Mouse (Mus musculus): Measurements from ENCODE around the gene Parva.

Parva gene

DNA sequence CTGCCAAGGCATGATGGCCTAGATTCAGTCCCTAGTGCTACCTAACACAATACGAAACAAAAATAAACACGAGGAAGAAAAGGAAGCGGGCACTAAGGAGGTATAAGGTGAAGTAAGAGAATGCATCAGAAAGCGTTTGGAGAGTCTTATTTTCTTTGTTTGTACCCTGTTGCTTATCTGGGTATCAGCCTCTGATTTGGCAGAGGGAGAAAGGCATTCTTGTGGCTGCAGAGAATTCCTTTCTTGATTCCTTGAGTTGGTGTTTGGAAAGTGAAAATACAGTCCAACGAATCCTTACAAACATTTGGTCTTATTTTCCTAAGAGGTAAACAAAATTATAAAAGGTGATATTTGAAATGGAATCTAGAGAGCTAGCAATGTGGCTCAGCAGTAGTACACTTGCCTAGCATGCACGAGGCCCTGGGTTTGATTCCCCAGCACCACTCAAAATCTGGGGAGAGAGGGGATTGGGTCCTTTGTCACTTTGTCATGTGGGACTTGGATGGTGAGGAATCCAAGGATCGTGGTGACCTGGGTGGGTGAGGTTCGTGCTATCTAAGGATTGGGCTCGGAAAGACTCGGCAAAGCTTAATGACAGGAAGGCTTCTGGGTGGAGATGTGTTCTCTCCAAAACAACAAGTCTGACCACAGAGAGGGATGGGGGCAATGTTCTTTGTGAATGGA is 44.9 kb downstream of the Parva start:
- no peak for DNase-seq (ENCODE audit: low read depth, low spot score)

- no peak for DNase-seq (ENCODE audit: low read depth, low spot score)
Measured at GRCm38 (mm10) chr7:112472708-112473281, 45.5 kb downstream of the Parva start.

GRCm38 (mm10) chr7:112473649-112474435 is 46.5 kb downstream of the Parva start:
- no peak for DNase-seq (ENCODE audit: low read depth, low spot score)

GRCm38 (mm10) chr7:112479116-112479515 is 51.8 kb downstream of the Parva start:
- DNase-seq (ENCODE audit: low read depth, low spot score) = no peak

DNA sequence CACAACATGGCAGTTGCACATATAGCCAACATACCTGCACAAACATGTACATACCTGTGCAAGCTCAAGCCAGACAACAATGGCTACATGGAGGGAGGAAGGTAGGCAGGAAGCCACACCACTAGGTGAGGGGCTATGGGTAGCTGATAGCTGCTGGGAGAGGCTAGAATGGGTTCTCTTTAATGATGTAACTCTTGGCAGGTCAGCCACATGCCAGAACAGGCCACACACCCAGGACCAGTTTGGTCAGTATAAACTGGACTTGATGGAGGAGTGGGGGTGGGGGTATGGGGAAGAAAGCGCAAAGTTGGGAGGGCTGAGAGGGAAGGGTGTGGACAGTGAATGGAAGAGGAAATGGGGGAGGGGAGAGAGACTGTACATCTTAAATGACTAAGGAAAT is 53.7 kb downstream of the Parva start:
- no peak for DNase-seq (ENCODE audit: low read depth, low spot score)

GRCm38 (mm10) chr7:112482572-112482971 is 55.3 kb downstream of the Parva start:
- no peak for DNase-seq (ENCODE audit: low read depth, low spot score)

GRCm38 (mm10) chr7:112483382-112483781 is 56.1 kb downstream of the Parva start:
- no peak for DNase-seq (ENCODE audit: low read depth, low spot score)

- DNase-seq (ENCODE audit: low read depth, low spot score) = no peak
Measured at GRCm38 (mm10) chr7:112490825-112491224, 63.5 kb downstream of the Parva start.

- DNase-seq (ENCODE audit: low read depth, low spot score) = no peak
Measured at GRCm38 (mm10) chr7:112491737-112492136, 64.4 kb downstream of the Parva start.

- DNase-seq (ENCODE audit: low read depth, low spot score) = no peak
Measured at GRCm38 (mm10) chr7:112495950-112496349, 68.6 kb downstream of the Parva start.

DNA sequence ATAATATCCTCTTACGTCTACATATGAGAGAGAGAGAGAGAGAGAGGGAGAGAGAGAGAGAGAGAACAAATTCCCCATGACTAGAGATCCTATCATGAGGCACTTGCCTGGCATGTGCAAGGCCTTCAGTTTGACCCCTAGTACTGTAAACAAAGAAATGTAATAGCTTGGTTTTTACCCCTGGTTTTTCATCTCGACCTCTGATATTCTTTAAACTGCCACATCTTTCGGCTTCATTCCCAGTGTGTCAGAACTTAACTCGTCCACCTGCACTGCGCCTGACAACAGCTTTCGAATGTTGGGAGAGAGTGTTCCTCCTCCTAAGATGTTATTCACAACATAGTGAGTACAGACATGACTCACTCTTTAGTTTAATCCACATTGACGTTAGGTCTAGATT is 69.6 kb downstream of the Parva start:
- DNase-seq (ENCODE audit: low read depth, low spot score) = no peak

GRCm38 (mm10) chr7:112498591-112499301 is 71.4 kb downstream of the Parva start:
- no peak for DNase-seq (ENCODE audit: low read depth, low spot score)

DNA sequence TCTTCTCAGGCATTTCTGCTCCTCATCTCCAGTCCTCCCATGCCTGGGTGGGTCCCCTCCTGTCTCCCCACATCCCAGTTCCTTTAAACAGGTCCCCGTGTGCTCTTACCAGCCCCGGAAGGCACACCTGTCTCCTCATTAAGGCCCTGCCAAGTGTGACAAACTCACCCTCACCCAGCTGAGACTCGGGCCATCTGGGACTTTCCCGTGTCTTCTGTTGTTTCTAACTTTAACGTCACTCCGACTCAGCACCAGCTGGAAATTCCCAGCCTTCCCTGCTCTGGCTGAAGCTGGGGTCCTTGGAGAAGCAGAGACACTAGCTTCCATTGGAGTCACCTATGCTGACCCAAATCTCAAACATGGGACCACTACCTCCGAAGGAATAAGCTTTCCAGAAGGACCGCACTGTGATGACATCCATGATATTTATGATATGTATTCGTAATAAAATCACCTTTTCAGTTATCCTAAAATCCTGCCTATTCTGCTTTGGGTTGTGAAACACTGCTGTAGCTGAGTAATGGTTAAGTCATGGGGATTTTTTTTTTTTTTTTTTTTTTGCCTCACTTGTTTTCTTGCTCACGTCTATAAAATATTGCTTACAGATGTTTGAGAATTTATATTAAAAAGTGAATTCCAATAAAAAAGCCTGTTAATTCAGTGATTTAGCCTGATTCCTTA is 72.3 kb downstream of the Parva start:
- no peak for DNase-seq (ENCODE audit: low read depth, low spot score)

- no peak for DNase-seq (ENCODE audit: low read depth, low spot score)
Measured at GRCm38 (mm10) chr7:112500134-112500490, 72.8 kb downstream of the Parva start.

DNA sequence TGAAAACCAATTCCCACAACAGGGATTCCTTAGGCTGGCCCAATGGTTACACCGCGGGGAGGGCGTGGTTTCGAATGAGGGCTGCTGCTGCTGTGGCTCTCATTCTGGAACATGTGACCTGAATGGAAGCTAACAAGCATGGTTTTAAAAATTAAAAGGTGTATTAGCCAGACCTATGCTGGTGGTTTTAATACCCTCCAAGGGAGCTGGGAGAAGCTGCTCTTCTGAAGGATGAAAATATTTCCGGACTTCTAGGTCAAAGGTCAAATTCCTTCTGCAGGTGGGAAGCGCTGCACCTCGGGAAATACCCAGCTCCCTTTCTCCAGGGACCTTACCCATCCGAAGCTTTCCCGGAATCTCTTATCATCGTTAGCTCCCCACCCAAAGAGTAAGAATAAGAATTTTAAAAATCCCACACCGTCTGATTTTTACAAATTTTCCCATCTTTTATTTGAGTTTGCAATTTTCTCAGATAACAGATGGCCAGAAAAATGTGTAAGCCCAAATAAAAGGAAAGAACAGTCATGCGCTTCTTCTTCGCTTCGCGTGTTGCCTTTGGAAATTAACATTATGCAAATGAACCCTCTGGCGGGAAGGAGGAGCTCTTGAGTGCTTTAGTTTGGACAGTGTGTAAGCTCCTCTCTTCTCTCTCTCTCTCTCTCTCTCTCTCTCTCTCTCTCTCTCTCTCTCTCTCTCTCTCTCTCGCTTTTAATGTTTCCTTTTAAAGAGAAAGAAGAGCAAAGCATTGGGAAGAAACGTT is 74.9 kb downstream of the Parva start:
- no peak for DNase-seq (ENCODE audit: low read depth, low spot score)

GRCm38 (mm10) chr7:112502845-112503244 is 75.5 kb downstream of the Parva start:
- DNase-seq (ENCODE audit: low read depth, low spot score) = no peak

DNA sequence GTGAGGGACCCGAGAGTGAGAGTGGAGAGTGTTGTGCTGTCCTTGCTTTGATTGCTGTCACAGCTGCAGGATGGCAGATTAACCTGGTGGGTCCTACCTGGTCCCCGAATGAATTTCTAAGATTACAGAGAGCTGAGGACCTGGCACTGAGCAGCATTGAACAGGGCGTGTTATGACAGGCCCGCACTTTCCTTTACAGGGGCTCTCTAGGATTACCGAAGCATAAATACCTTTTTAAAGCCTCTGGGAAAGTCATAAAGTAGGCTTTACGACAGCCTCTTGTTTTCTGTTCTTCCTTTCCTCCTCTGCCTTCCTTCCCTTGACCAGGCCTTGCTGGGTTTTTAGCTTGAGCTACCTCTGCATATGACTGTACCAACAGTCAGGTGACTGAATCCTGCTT is 76.1 kb downstream of the Parva start:
- no peak for DNase-seq (ENCODE audit: low read depth, low spot score)

- no peak for DNase-seq (ENCODE audit: low read depth, low spot score)
Measured at GRCm38 (mm10) chr7:112503917-112504316, 76.6 kb downstream of the Parva start.

DNA sequence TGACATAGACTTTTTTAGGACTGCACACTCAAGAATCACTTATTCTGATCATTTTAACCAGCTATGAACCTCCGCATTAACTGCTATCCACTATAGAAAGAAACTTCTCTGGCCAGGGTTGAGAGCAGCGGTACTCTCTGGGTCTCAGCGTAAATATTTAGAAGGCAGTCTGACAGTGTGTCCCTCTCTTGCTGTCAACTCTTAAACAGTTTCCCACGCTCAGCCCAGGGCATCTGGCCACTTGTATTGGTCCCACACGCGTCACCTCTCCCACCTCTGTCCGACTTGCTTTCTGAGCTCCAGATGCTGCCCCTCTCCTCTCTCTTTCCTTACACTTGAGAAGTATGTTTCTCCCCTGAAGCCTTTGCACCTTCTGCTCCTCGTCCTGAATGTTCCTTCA is 81.8 kb downstream of the Parva start:
- no peak for DNase-seq (ENCODE audit: low read depth, low spot score)

GRCm38 (mm10) chr7:112510336-112511048 is 83.2 kb downstream of the Parva start:
- DNase-seq (ENCODE audit: low read depth, low spot score) = no peak

All from A20 (cell line).